Mouse (Mus musculus): ENCODE data around the gene Cdsn. TPM values are rescaled to one million over a fixed set of nuclear protein-coding genes. Genes with fewer than 3 reads are reported as not detected.

The Cdsn gene
- polyA plus RNA-seq, 1 experiment, result 0.13 TPM

DNA sequence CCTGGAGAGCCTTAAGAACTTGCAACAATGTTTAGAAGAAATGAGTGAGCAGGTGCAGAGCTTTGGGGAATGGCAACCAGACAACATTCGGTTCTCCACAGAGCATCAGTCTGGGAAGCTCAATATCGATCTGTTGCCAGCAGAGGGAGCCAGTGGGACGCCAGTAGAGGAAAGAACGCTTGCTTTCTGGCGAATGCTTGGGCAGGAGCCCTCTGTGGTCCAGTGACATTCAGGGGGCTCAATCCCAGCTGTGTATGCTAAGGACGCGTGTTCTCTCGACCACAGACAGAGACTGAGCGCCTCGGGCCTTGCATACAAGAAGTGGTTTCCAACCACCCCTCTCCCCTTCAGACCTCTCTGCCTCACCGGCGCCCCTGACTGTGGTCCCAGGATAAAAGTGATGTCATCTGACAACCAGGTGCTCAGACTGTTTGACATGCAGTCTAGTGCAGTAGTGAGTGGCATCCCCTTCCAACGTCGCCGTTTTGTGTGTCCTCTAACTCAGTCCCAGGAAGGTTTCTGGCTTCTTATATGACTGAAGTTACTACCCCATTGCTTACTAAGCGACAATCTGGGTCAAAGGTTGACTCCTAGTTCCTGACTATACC, 32.5 kb downstream of the Cdsn start:
- H3K36me3 ChIP-seq (ENCODE audit: control insufficient read depth, insufficient read depth, low read length), result no peaks in the 10 kb centered on the region
- peak; percentile 30 to 63 for DNase-seq (ENCODE audit: low read depth in 1 of 2, low spot score in 2 of 2)
- H3K27ac ChIP-seq (ENCODE audit: insufficient read depth, low read length), result no peak overlapping the region
- H3K27me3 ChIP-seq (ENCODE audit: control insufficient read depth, insufficient read depth, low read length), result no peaks in the 10 kb centered on the region
- no peaks in the 10 kb centered on the region for H3K4me1 ChIP-seq (ENCODE audit: control insufficient read depth, insufficient read depth, insufficient read length)
- TF ChIP-seq CTCF (IDR thresholded peaks at IDR 0.05; ENCODE audit: extremely low read depth, insufficient read depth, insufficient read length, insufficient replicate concordance), result peak; percentile 72; the same call in 1 of the 2 replicates
- TF ChIP-seq POLR2A (IDR thresholded peaks at IDR 0.05; ENCODE audit: low read depth, low read length), result no peak
- WGBS, result 18% methylated on average over 16 of the region's 16 CpGs
- H3K4me3 ChIP-seq (ENCODE audit: extremely low read depth, insufficient read depth, insufficient read length), result no peak overlapping the region

DNA sequence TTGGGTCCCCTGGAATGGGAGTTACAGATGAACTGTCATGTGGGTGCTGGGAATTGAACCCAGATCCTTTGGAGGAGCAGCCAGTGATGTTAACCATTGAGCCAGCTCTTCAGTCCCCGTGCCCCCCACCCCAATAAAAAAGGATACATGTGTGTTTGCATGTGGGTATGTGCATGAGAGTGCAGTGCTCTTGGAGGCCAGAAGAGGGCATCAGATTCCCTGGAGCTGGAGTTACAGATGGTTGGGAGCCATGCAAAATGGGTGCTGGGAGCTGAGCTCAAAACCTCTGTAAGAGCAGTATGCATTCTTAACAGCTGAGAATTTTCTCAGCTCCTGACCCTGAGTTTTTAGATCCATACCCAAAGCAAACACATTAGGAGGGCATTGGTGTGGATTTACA, 35.4 kb downstream of the Cdsn start:
- no peaks in the 10 kb centered on the region for H3K27me3 ChIP-seq (ENCODE audit: control insufficient read depth, insufficient read depth, low read length)
- no peak for TF ChIP-seq CTCF (IDR thresholded peaks at IDR 0.05; ENCODE audit: extremely low read depth, insufficient read depth, insufficient read length, insufficient replicate concordance)
- no peak for TF ChIP-seq POLR2A (IDR thresholded peaks at IDR 0.05; ENCODE audit: low read depth, low read length)
- 71% methylated on average over 1 of the region's 1 CpGs for WGBS
- no peak for DNase-seq (ENCODE audit: low read depth in 1 of 2, low spot score in 2 of 2)
- no peaks in the 10 kb centered on the region for H3K36me3 ChIP-seq (ENCODE audit: control insufficient read depth, insufficient read depth, low read length)
- no peak overlapping the region for H3K27ac ChIP-seq (ENCODE audit: insufficient read depth, low read length)
- no peak overlapping the region for H3K4me3 ChIP-seq (ENCODE audit: extremely low read depth, insufficient read depth, insufficient read length)
- H3K4me1 ChIP-seq (ENCODE audit: control insufficient read depth, insufficient read depth, insufficient read length), result no peaks in the 10 kb centered on the region

DNA sequence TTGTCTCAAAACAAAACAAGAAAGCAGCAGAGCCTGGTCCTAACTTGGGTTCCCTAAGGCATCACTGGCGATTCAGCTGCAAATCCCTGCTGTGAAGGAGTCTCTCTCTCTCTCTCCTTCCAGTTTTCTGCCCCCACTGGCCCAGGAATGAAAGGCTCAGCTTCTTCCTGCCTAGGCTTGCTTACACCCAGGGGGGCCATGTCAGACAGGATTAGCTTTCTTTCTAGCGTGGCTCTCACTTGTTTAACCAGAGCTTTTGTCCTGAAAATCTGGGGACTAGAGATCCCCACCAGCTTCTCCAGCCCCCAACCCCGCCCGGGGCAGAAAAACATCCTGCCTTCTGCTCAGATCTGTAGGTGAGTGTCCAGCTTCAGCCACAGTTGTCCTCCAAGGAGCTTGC, 36.5 kb downstream of the Cdsn start:
- 63% methylated on average over 4 of the region's 4 CpGs for WGBS
- TF ChIP-seq CTCF (IDR thresholded peaks at IDR 0.05; ENCODE audit: extremely low read depth, insufficient read depth, insufficient read length, insufficient replicate concordance) (no peak), POLR2A (IDR thresholded peaks at IDR 0.05; ENCODE audit: low read depth, low read length) (no peak)
- Histone ChIP-seq H3K4me1 (ENCODE audit: control insufficient read depth, insufficient read depth, insufficient read length) (no peaks in the 10 kb centered on the region), H3K27me3 (ENCODE audit: control insufficient read depth, insufficient read depth, low read length) (no peaks in the 10 kb centered on the region), H3K27ac (ENCODE audit: insufficient read depth, low read length) (no peak overlapping the region), H3K4me3 (ENCODE audit: extremely low read depth, insufficient read depth, insufficient read length) (no peak overlapping the region), H3K36me3 (ENCODE audit: control insufficient read depth, insufficient read depth, low read length) (no peaks in the 10 kb centered on the region)
- no peak for DNase-seq (ENCODE audit: low read depth in 1 of 2, low spot score in 2 of 2)

DNA sequence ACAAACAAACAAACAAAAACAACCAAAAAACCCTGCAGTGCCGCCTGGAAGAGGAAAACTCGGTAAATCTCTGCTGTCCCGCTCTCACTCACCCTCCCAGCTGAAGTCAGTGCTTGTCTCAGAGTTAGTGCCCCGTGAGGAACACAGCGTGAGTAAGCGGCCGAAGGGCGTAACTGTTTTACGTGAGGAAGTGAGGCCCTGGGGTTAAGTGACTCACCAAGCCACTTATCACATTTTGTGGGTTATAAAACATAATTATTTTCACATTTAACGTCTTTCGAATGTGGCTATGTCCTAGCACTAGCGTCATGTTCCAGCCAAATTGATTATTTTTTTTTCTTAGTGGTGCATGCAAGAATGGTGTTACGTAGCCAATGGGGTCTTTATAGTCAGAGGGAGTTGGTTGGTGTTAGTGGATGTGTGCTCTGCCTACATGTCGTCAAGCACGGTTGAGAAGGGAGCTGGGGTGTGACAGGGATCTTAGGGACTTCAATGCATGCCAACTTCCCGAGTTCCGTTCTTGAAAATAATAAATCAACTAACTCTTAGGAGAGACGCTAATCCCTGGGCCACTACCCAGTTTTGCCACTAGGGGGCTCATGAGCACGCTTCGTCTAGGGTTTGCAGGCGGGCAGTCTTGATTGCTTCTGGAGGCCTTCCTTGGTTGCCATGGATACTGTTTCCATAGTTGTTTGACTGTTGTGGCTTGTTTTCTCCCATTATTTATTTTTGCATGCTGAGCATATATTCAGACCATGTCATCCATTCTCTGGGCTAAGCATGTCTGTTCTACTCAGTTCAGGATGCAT, 38.7 kb downstream of the Cdsn start:
- peak; percentile 33 to 43 for DNase-seq (ENCODE audit: low read depth in 1 of 2, low spot score in 2 of 2)
- H3K36me3 ChIP-seq (ENCODE audit: control insufficient read depth, insufficient read depth, low read length), result no peaks in the 10 kb centered on the region
- H3K4me3 ChIP-seq (ENCODE audit: extremely low read depth, insufficient read depth, insufficient read length), result no peak overlapping the region
- H3K27ac ChIP-seq (ENCODE audit: insufficient read depth, low read length), result no peak overlapping the region
- WGBS, result 24% methylated on average over 21 of the region's 21 CpGs
- no peaks in the 10 kb centered on the region for H3K4me1 ChIP-seq (ENCODE audit: control insufficient read depth, insufficient read depth, insufficient read length)
- TF ChIP-seq CTCF (IDR thresholded peaks at IDR 0.05; ENCODE audit: extremely low read depth, insufficient read depth, insufficient read length, insufficient replicate concordance), result peak; percentile 68; the same call in 1 of the 2 replicates
- TF ChIP-seq POLR2A (IDR thresholded peaks at IDR 0.05; ENCODE audit: low read depth, low read length), result no peak
- H3K27me3 ChIP-seq (ENCODE audit: control insufficient read depth, insufficient read depth, low read length), result no peaks in the 10 kb centered on the region

DNA sequence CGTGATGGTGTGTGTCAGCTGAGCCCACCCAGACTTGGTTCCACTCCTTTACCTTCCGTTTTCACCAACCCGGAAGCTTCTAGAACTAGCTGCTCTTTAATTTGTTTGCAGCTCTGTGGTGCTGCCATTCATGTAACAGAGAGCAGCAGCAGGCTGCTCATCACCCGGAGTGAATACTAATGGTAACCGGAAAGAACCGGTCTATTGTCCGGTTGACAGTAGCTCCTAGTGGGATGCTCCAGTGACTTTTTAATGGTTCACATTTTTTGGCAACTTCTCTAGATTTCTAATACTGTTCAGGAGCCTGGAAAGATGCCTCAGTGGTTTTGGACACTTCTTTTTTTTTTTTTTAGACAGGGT, 39.3 kb downstream of the Cdsn start:
- no peak overlapping the region for H3K4me3 ChIP-seq (ENCODE audit: extremely low read depth, insufficient read depth, insufficient read length)
- DNase-seq (ENCODE audit: low read depth in 1 of 2, low spot score in 2 of 2), result no peak
- TF ChIP-seq POLR2A (IDR thresholded peaks at IDR 0.05; ENCODE audit: low read depth, low read length) (no peak), CTCF (IDR thresholded peaks at IDR 0.05; ENCODE audit: extremely low read depth, insufficient read depth, insufficient read length, insufficient replicate concordance) (no peak)
- H3K36me3 ChIP-seq (ENCODE audit: control insufficient read depth, insufficient read depth, low read length), result no peaks in the 10 kb centered on the region
- no peaks in the 10 kb centered on the region for H3K4me1 ChIP-seq (ENCODE audit: control insufficient read depth, insufficient read depth, insufficient read length)
- WGBS, result 91% methylated on average over 7 of the region's 7 CpGs
- H3K27me3 ChIP-seq (ENCODE audit: control insufficient read depth, insufficient read depth, low read length), result no peaks in the 10 kb centered on the region
- no peak overlapping the region for H3K27ac ChIP-seq (ENCODE audit: insufficient read depth, low read length)

DNA sequence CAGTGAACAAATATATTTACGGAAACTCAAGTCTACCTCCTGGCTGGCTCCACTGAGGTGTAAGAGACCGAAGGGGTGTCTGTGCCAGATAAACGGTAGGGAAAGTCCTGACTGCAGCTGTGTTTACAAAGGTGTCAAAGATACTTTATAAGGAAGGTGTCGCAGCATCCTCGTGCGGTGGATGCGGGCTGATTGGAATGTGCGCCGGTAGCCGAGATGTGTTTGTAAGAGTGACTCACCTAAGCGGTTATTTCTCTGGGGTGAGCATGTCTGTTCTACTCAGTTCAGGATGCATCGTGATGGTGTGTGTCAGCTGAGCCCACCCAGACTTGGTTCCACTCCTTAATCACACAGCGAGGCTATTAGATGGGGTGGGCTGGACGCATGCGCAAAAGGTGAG, 39.8 kb downstream of the Cdsn start:
- Histone ChIP-seq H3K27me3 (ENCODE audit: control insufficient read depth, insufficient read depth, low read length) (no peaks in the 10 kb centered on the region), H3K36me3 (ENCODE audit: control insufficient read depth, insufficient read depth, low read length) (no peaks in the 10 kb centered on the region), H3K4me1 (ENCODE audit: control insufficient read depth, insufficient read depth, insufficient read length) (no peaks in the 10 kb centered on the region), H3K27ac (ENCODE audit: insufficient read depth, low read length) (no peak overlapping the region), H3K4me3 (ENCODE audit: extremely low read depth, insufficient read depth, insufficient read length) (no peak overlapping the region)
- TF ChIP-seq POLR2A (IDR thresholded peaks at IDR 0.05; ENCODE audit: low read depth, low read length) (no peak), CTCF (IDR thresholded peaks at IDR 0.05; ENCODE audit: extremely low read depth, insufficient read depth, insufficient read length, insufficient replicate concordance) (no peak)
- DNase-seq (ENCODE audit: low read depth in 1 of 2, low spot score in 2 of 2), result no peak
- 91% methylated on average over 15 of the region's 15 CpGs for WGBS

DNA sequence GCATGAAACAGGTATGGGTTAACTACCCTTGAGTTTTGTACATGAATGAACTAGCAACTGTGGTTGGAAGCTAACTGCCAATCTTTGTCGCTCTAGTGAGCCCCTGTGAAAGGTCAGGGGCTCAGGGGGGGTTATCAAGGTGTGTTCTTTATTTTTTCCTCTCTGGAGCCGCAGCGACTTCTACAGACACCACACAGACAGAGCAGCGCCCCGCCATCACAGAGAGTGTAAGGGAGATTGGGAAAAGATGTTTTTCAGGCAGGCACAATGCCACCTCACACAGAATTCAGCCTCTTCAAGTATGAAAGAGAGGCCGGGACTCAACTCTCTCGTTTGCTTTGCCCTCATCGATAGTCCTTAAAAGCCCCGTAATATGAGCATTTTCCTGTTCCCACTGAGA, 40.2 kb downstream of the Cdsn start:
- no peak for DNase-seq (ENCODE audit: low read depth in 1 of 2, low spot score in 2 of 2)
- H3K27ac ChIP-seq (ENCODE audit: insufficient read depth, low read length), result no peak overlapping the region
- no peaks in the 10 kb centered on the region for H3K27me3 ChIP-seq (ENCODE audit: control insufficient read depth, insufficient read depth, low read length)
- no peaks in the 10 kb centered on the region for H3K36me3 ChIP-seq (ENCODE audit: control insufficient read depth, insufficient read depth, low read length)
- 86% methylated on average over 9 of the region's 9 CpGs for WGBS
- TF ChIP-seq POLR2A (IDR thresholded peaks at IDR 0.05; ENCODE audit: low read depth, low read length) (no peak), CTCF (IDR thresholded peaks at IDR 0.05; ENCODE audit: extremely low read depth, insufficient read depth, insufficient read length, insufficient replicate concordance) (no peak)
- no peak overlapping the region for H3K4me3 ChIP-seq (ENCODE audit: extremely low read depth, insufficient read depth, insufficient read length)
- H3K4me1 ChIP-seq (ENCODE audit: control insufficient read depth, insufficient read depth, insufficient read length), result no peaks in the 10 kb centered on the region

Measured in spleen, adult 2 months (tissue).